Mouse (Mus musculus) heart, embryonic 14.5 days (tissue): ENCODE data around the gene Iqca. TPM values are rescaled to one million over a fixed set of nuclear protein-coding genes. Genes with fewer than 3 reads are reported as not detected.

Experiments used
- ATAC-seq: fragments of 200-750 bp; cut with Nextera tagmentation; 2 replicates; pipeline ENCODE4 v1.8.0; 2017; ENCODE audit warnings: low read depth, moderate TSS enrichment; ENCODE audit not compliant: insufficient number of reproducible peaks, insufficient read depth, low FRiP score
- H3K27ac ChIP-seq, 2 experiments: fragments of 200-500 bp in 1 of 2; fragments of 300-500 bp in 1 of 2; sonication (generic) in 1 of 2; replicated peaks in 1 of 2; 2 replicates each; pipeline ENCODE4 v1.5.1; 2012 to 2014; ENCODE audit warnings: low read depth in 2 of 2, low read length in 2 of 2, control low read depth in 1 of 2, mild to moderate bottlenecking in 1 of 2, mixed read lengths in 1 of 2; ENCODE audit not compliant: control insufficient read depth in 1 of 2, insufficient read depth in 1 of 2
- H3K27me3 ChIP-seq: fragments of 300-500 bp; sonication (generic); 2 replicates; pipeline ENCODE4 v1.6.1; 2014; ENCODE audit warnings: mild to moderate bottlenecking, low read length, control low read depth; ENCODE audit not compliant: control insufficient read depth, insufficient read depth
- H3K36me3 ChIP-seq: fragments of 300-500 bp; sonication (generic); 2 replicates; pipeline ENCODE4 v1.6.1; 2014; ENCODE audit warnings: mild to moderate bottlenecking, control low read depth, low read length, mixed read lengths; ENCODE audit not compliant: control insufficient read depth, insufficient read depth
- H3K4me1 ChIP-seq, 2 experiments: fragments of 200-500 bp in 1 of 2; fragments of 300-500 bp in 1 of 2; sonication (generic) in 1 of 2; 2 replicates each; pipeline ENCODE4 v1.6.1; 2012 to 2014; ENCODE audit warnings: low read length in 2 of 2, control low read depth in 1 of 2, mixed read lengths in 1 of 2; ENCODE audit not compliant: control insufficient read depth in 2 of 2, insufficient read depth in 2 of 2
- H3K4me2 ChIP-seq: fragments of 300-500 bp; sonication (generic); 2 replicates; pipeline ENCODE4 v1.6.1; 2014; ENCODE audit warnings: mild to moderate bottlenecking, low read length
- H3K4me3 ChIP-seq, 2 experiments: fragments of 200-500 bp in 1 of 2; fragments of 300-500 bp in 1 of 2; sonication (generic) in 1 of 2; 2 replicates each; pipeline ENCODE4 v1.5.1; 2012 to 2014; ENCODE audit warnings: low read length in 2 of 2, mild to moderate bottlenecking in 2 of 2, control low read depth in 1 of 2, low read depth in 1 of 2, moderate library complexity in 1 of 2; ENCODE audit not compliant: control insufficient read depth in 1 of 2, insufficient read depth in 1 of 2
- H3K9ac ChIP-seq: fragments of 300-500 bp; sonication (generic); 2 replicates; pipeline ENCODE4 v1.6.1; 2014; ENCODE audit warnings: mild to moderate bottlenecking, low read length
- H3K9me3 ChIP-seq: fragments of 300-500 bp; sonication (generic); 2 replicates; pipeline ENCODE4 v1.6.1; 2016; ENCODE audit warnings: low read length, control low read depth; ENCODE audit not compliant: control insufficient read depth
- WGBS: fragments of 180-500 bp; shearing (Covaris S2); extraction: QIAGEN DNeasy Blood & Tissue Kit; methylation state at CpG from one replicate; pipeline ENCODE4 v1.1.7; 2014; 5-methylcytosine and 5-hydroxymethylcytosine counted together
- polyA plus RNA-seq: library from polyadenylated mRNA; unstranded; fragments of >200 nt; fragmentation: Nextera tagmentation; extraction: Ambion mirVana; gene quantifications from 2 replicates; pipeline ENCODE4 v1.2.1, GENCODE M21; 2014

The Iqca gene
- polyA plus RNA-seq, 1 experiment from 2014 or later: not detected

DNA sequence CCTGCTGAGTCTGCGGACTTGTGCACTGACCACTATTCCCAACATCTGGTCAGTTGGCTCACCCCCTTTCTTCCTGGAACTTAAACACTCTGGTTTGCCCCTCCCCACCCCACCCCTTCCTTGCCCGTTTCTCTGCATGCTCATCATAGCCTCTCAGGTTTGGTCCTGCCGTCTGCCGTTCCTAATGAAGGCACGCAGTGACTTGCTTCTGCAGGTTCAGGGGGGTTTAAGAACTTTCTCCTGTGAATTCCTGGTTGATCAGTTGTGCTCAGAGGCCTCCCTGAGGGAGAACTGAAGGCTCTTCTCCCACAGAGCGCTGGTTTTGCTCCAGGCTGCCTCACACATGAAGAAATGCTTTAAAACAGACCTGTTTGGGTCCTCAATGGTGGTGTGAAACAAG lies 30.4 kb upstream of the Iqca start:
- ATAC-seq: no peak
- H3K4me3 ChIP-seq: no peak overlapping the region
- no peaks in the 10 kb centered on the region for H3K4me1 ChIP-seq
- H3K27me3 ChIP-seq: no peaks in the 10 kb centered on the region
- WGBS: 69% methylated on average over 6 of the region's 6 CpGs
- H3K4me2 ChIP-seq: no peak overlapping the region
- no peaks in the 10 kb centered on the region for H3K36me3 ChIP-seq
- H3K9me3 ChIP-seq: peaks cover 8% of the 10 kb centered on the region; the same call in 1 of the 2 replicates
- no peak overlapping the region for H3K27ac ChIP-seq
- H3K9ac ChIP-seq: no peak overlapping the region

DNA sequence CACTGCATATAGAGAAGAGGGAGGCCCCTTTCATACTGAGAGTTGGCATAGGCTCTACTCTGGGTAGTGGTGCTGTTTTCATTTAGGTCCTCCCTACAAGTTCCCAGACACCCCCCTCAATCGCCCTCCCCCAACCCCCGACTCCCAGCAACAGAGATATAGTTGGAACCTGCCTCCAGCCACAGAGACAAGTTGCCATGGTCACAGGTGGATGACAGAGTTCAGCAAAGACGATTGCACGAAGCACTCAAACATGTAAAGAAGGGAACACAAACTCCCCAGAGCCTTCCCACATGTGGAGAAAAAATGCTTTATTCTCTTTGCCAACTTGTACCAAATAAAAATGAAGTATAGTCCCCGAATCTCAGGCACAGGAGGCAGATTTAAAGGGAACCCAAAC lies 29.3 kb upstream of the Iqca start:
- Histone ChIP-seq H3K9me3 (peaks cover 8% of the 10 kb centered on the region; the same call in 1 of the 2 replicates), H3K27me3 (no peaks in the 10 kb centered on the region), H3K4me2 (no peak overlapping the region), H3K36me3 (no peaks in the 10 kb centered on the region), H3K4me3 (no peak overlapping the region), H3K27ac (no peak overlapping the region), H3K9ac (no peak overlapping the region), H3K4me1 (no peaks in the 10 kb centered on the region)
- 53% methylated on average over 5 of the region's 5 CpGs for WGBS
- ATAC-seq: no peak

DNA sequence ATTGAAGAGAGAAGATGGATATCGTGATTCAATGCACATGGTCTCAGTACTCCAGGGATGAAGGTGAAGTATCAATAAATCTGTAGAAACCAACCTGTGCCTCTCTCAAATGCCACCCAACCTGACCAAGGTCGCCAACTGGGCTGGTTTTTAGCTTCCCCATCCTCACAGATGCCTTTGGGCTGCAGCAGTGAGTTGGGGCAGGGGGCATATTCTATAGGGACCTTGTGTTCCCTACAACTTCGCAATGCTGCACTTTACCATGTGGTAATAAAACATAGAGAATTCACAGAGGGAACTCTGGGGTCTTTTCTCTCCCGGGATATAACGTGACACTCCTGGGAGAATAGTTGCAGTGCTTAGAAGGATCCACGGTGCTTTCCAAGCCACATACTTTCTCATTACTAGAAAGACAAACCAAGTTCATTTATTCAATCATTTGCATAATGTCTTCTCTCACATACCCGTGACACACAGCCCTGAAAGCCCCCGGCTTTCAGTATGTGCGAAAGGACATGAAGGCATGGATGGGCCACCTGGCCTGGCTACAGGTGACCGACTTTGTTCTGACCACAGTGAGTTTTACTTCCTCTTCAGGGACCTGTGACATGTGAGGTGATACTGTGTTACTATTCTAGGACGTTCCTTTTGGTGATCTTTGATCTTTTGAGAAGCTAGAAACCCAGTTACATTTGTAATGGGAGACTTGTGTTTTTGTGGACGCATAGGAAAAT lies 27.9 kb upstream of the Iqca start:
- Histone ChIP-seq H3K9me3 (peaks cover 1% of the 10 kb centered on the region; the same call in 1 of the 2 replicates), H3K4me2 (no peak overlapping the region), H3K4me3 (no peak overlapping the region), H3K27ac (no peak overlapping the region), H3K9ac (no peak overlapping the region), H3K27me3 (no peaks in the 10 kb centered on the region), H3K36me3 (no peaks in the 10 kb centered on the region), H3K4me1 (peaks cover under 1 to 2% of the 10 kb centered on the region in 2 experiments; a peak in 1 of 4 replicates)
- ATAC-seq: no peak
- WGBS: 77% methylated on average over 12 of the region's 12 CpGs

DNA sequence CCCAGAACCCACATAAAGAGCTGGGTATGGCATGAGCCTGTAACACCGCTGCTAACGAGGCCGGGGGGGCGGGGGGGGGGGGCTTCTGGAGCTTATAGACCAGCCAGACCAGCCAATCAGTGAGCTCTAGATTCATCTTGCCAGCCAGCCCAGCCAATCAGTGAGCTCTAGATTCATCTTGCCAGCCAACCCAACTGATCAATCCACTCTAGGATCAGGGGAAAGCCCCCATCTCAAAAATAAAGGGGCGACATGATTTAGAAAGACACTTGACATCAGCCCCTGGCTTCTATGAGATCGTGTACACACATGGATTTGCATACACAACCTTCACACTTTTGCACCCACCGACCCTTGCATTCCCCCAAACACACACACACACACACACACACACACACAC lies 27.3 kb upstream of the Iqca start:
- no peaks in the 10 kb centered on the region for H3K27me3 ChIP-seq
- no peaks in the 10 kb centered on the region for H3K36me3 ChIP-seq
- H3K9me3 ChIP-seq: no peaks in the 10 kb centered on the region
- H3K9ac ChIP-seq: no peak overlapping the region
- no peak overlapping the region for H3K4me2 ChIP-seq
- peaks cover 4 to 5% of the 10 kb centered on the region in 2 experiments; a peak in 1 of 4 replicates for H3K4me1 ChIP-seq
- H3K4me3 ChIP-seq: no peak overlapping the region
- ATAC-seq: no peak
- H3K27ac ChIP-seq: no peak overlapping the region
- 68% methylated on average over 7 of the region's 7 CpGs for WGBS

DNA sequence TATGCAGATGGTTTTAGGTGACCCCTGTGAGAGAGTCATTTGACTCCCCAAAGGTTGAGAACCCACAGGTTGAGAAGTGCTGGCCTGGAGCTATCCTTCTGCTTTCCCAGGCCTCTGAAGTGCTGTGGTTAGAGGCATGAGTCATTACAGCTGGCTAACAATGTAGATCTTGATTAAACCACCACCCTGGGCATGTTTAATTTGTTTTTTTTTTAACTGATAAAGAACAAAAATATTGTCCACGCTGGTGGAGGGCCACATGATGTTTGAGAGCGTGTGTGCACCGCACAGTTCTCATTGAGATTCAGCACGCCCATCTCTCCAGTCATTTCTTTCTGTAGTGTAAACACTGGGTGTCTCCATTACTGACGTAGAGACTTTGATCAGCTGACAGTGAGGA lies 24.8 kb upstream of the Iqca start:
- Histone ChIP-seq H3K9ac (no peak overlapping the region), H3K9me3 (no peaks in the 10 kb centered on the region), H3K4me2 (no peak overlapping the region), H3K27me3 (no peaks in the 10 kb centered on the region), H3K4me3 (no peak overlapping the region), H3K27ac (no peak overlapping the region), H3K36me3 (no peaks in the 10 kb centered on the region), H3K4me1 (peaks cover 4 to 5% of the 10 kb centered on the region in 2 experiments; a peak in 1 of 4 replicates)
- ATAC-seq: no peak
- WGBS: 72% methylated on average over 5 of the region's 5 CpGs

DNA sequence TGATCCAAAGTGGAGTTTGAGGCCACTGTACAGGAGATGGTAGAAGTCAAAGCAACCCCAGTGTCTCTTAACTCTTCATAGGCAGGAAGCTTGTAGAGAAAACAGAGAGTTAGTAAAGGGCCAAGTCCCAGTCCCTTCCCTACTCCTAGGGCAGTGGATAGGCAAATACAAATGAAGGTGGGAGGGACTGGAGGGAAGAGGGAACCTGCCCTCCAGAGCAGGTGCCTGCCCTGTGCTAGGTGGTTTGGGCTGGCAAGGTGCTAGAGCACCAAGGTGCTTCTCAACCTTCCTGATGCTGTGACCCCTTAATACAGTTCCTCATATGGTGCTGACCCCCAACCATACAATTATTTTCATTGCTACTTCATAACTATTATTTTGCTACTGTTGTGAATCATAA lies 24.4 kb upstream of the Iqca start:
- no peak for ATAC-seq
- no peaks in the 10 kb centered on the region for H3K36me3 ChIP-seq
- H3K9ac ChIP-seq: no peak overlapping the region
- H3K27me3 ChIP-seq: no peaks in the 10 kb centered on the region
- H3K27ac ChIP-seq: no peak overlapping the region
- no peaks in the 10 kb centered on the region for H3K9me3 ChIP-seq
- peaks cover 4 to 5% of the 10 kb centered on the region in 2 experiments; a peak in 1 of 4 replicates for H3K4me1 ChIP-seq
- H3K4me2 ChIP-seq: no peak overlapping the region
- no peak overlapping the region for H3K4me3 ChIP-seq

DNA sequence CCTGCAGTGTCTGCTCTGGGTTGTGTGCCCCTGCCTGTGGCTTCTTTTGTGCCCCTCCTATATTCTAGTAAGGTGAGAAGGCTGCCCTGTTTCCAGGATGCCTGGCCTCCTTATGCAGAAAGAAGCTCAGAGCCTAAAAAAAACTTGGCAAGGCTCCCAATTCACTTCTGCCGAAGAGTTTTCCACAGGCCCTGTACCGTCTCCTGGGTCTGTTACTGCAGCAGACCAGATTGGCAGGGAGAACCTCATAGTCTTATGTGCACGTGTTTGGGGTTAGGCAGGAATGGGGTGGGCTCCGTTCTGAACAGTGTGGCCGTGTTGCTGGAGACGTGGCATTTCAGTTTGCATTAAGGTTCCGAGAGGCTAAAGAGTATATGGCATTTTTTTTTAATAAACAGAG lies 23.0 kb upstream of the Iqca start:
- ATAC-seq: peak; percentile 6; the same call in 1 of the 2 replicates
- H3K4me1 ChIP-seq: peaks cover 4 to 5% of the 10 kb centered on the region in 2 experiments; a peak in 1 of 4 replicates
- 0 out of 2 replicates have a peak, but pooled peaks cover 2% of the 10 kb centered on the region for H3K9me3 ChIP-seq
- no peak overlapping the region for H3K27ac ChIP-seq
- no peak overlapping the region for H3K4me3 ChIP-seq
- no peaks in the 10 kb centered on the region for H3K36me3 ChIP-seq
- 36% methylated on average over 7 of the region's 7 CpGs for WGBS
- no peak overlapping the region for H3K9ac ChIP-seq
- H3K4me2 ChIP-seq: no peak overlapping the region
- no peaks in the 10 kb centered on the region for H3K27me3 ChIP-seq

DNA sequence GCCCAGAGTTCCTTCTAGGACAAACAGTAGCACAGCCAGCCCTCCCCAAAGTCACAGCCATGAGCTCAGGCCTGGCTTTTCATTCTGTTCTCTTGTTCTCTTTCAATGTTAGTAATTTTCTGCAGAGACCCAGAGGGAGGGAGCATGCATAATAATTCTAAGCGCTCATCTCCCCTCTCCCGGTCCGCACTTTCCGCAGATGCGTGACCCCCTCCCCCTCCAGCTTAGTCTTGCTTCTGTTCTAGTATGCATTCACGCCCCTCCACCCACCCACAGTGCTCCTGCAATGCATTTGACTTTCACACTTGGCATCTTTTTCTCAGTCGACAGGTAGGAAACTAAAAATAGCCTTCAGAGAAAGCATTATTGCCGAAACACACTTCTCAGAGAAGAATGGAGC lies 21.1 kb upstream of the Iqca start:
- Histone ChIP-seq H3K27ac (no peak overlapping the region), H3K4me3 (no peak overlapping the region), H3K4me2 (no peak overlapping the region), H3K4me1 (peaks cover 4 to 5% of the 10 kb centered on the region in 2 experiments; a peak in 1 of 4 replicates), H3K9ac (no peak overlapping the region), H3K27me3 (no peaks in the 10 kb centered on the region), H3K9me3 (0 out of 2 replicates have a peak, but pooled peaks cover 2% of the 10 kb centered on the region), H3K36me3 (no peaks in the 10 kb centered on the region)
- ATAC-seq: no peak
- WGBS: 65% methylated on average over 8 of the region's 8 CpGs
